Mouse (Mus musculus) B cell, adult 2 months (primary cell): ENCODE data around the gene Rnf121.

Experiments used
- DNase-seq, 2 experiments: peaks; one replicate each; pipeline ENCODE4 v3.0.0; 2022

Rnf121 gene

DNA sequence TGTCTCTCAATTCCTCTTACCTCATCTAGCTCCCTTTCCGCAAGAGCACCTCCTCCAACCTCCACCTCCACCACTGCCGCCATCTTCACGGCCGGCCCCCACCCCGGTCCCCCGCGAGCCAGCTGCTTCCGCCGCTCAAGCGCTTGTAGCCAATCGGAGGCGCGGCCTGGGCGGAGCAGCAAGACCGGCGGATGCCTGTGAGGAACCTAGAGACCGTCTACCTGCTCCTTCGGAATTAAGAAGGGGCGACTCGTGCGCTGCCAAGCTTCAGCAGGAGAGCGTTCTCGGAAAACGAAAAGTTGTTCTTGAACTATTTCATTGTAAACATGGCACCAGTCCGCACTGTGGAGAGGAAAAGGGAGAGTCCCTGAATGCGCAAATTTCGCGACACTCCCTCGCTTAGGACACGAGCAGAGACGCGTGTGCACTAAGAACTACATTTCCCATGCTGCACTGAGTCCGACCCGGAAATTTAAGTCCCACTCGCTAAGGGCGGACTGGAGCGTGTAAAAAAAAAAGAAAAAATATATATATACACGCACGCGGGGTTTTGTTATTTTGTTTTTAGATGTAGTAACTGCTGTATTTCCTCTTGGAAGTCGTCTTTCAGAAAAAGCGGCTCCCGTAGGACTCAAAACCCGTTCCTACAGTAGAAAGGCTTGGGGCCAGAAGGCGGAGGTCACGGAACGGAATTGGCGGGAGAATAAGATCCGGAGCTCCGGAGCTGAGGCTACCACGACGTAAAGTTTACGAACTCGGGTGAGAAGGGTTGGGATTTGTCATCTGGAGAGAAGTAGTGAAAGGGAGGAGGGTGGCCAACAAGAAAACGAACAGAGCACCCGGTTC, at the start of gene Rnf121, which contains the start of the genes Xndc1 and Xntrpc:
Rnf121 (minus strand) TSS at position 424 of the 846 bp plus-strand sequence.
Xndc1 (plus strand) TSS at position 466 of the 846 bp plus-strand sequence.
Xntrpc (plus strand) TSS at position 668 of the 846 bp plus-strand sequence.
- peak; percentile 92 to 93 for DNase-seq

DNA sequence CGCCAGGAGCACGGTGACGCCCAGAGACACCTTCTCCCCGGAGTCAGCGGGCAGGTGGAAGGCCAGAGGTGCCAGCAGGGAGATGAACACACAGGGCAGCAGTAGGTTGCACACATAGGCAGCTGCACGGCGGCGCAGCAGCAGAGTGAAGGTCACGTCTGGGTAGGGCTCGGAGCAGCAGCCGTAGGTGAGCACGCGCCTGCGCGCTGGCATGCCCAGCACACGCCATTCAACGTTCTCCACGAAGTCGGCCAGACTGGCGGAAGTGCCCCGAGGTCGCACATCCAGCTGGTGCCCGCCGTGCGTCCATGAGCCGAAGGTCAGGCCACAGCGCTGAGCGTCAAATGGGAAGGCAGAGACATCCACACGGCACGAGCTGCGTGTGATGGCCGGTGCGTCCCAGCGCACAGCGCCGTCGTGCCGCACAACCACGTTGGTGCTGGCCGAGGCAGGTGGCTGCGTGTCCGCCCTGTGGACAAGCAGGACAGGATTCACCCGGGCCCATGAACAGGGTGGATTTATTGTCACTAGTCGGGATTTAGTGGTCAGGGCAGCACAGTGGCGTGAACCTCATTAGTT, 48.0 kb upstream of the Rnf121 start:
- no peak for DNase-seq

DNA sequence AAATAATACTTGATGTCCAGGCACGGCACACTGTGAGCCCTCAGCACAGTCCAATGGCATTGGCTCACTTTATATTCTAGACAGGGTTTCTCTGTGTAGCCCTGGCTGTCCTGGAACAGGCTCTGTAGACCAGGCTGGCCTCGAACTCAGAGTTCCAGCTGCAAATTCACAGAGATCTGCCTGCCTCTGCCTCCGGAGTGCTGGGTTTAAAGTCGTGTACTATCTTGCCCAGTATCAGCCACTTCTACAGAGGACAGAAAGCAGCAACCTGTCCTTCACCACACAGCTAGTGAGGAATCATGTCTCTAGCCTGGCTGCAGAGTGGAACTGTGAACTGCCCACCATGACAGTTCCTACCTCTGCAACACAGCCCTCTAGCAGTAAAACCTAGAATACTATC, 44.5 kb upstream of the Rnf121 start:
- DNase-seq = no peak

DNA sequence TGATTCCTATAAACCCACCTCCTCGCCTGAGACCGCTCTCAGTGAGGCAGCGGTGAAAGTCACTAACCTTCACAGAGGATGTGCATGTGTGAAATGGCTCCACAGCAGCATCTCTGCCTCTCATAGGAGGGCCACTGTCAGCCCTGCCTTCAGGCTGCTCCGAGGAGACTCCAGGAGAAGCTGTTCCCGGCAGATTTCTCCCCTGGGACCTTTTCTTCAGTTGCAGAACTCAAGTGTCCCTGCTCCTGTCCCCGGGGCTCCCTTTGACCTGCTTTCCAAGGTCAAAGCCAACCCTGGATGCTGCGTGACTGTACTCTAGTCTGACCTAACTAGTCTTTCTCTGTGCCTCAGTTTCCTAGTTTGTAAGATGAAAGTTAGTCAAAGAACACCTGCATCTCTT, 43.9 kb upstream of the Rnf121 start, which contains the start of gene Art5:
Art5 (minus strand) TSS at position 319 of the 400 bp plus-strand sequence.
- no peak for DNase-seq

DNA sequence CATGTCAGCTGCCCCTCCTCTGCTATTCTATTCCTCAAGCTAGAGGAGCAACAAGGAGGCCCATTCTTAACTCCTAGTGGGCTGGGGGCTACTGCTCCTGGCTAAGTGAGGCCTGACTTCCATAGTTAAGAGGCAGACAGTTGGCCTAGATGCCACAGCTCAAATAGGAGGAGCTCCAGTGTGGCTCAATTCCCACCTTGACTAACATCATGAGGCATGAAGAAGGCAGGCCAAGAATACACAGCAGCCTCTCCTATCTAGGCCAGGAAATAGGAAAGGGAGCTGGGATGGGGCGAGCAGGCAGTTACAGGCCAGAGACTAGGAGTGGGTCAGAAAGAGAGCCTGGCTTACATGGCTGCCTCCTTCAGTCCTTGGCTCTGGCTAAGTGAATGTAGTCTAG, 42.9 kb upstream of the Rnf121 start:
- no peak for DNase-seq

DNA sequence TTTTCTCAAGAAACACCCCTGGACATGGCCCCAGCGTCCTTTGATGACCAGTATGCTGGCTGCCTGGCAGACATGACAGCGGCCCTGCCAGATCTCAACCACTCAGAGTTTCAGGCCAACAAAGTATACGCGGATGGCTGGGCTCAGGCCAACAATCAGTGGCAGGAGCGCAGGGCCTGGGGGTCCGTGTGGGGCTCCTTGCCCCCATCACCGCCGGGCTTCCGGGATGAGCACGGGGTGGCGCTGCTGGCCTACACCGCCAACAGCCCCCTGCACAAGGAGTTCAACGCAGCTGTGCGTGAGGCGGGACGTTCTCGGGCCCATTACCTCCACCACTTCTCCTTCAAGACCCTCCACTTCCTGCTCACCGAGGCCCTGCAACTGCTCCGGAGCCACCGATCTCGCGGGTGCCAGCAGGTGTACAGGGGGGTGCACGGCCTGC, 41.5 kb upstream of the Rnf121 start:
- peak; percentile 5 to 13 for DNase-seq

DNA sequence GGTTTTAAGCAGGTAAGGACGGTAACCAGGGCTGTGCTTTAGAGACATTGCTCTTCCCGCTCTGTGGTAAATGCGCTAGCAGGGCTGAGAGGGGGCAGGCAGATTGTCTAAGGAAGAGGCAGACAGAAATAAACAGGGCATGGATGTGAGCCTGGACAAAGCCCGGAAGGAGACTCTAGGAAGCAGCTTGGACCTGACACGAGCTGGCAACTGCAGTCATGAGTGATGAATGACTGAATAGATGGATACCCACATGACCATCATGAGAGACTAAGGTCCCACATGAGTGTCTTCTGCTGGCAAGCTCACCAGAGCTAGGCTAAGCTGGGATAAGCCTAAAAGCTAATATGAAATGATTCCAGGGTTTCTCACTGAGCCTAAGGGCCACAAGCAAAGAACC, 38.9 kb upstream of the Rnf121 start:
- DNase-seq = no peak

DNA sequence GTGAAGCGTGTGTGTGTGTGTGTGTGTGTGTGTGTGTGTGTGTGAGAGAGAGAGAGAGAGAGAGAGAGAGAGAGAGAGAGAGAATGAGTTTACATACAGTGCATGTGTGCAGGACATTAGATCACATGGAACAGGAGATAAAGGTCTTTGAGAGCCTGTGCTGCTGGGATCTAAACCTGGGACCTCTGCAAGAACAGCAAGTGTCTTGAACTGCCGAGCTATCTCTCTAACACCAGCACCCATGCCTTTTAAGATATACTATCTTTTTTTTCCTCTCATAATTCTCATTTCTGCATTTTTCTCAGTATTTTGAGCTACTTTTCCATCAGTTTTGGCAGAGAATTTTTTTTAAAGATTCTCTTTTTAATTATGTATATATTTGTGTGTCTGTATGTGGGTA, 38.3 kb upstream of the Rnf121 start:
- no peak for DNase-seq

DNA sequence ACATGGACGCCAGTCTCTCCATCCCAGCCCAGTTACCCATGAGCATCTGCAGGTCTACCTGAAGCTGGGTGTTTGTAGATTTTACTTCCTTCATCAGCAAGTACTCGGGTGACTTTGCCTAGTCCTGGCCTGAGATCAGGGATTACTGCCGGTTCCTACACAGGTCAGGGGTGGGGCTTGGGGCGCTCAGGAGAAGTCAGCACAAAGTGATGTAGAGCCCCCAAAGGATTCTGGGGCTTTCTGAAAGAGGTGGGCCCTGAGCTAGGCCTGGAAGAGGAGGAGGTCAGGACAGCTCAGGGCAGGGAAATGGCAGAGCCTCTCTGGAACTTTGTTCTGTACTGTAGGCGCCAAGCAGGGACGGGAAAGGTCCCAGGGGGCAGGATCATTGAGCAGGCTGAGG, 37.4 kb upstream of the Rnf121 start:
- DNase-seq = no peak

DNA sequence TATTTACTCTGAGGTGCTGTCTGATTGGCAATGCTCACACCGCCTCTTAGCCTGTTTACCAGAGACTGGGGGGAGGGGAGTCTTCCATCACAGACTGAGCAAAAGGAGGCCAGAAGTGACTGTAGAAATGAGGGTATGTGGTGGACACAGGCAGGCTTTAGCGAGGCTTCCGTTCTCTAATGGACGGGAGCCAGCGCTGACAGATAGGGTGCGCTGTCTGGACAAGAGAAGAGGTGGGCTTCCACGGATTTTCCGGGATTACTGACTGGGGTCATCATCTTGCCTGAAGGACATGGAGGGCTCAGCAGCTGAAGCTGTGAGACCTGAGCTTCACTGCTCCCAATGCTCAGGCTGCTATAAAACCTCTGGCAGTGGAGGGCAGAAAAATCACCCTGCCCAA, 37.0 kb upstream of the Rnf121 start:
- no peak for DNase-seq

DNA sequence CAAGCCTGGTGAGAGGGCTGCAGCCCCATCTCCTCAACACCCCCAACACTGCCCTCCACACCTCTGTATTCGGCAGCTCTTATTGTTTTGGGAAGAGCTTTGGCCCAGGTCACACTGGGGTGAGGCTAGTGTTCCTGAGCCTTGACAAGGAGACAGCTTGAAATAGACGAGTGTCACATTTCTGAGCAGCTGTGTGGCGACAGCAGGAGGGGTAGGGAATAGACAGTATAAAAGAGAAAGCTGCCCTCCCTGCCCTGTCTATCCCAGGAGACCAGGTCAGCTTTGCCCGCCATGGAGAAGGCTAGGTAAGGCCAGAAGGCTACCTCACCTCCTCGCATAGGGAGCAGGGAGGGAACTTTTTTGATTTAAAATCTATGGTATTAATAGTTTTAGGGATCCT, 36.2 kb upstream of the Rnf121 start, which contains the start of gene Art1:
Art1 (plus strand) TSS at position 257 of the 400 bp plus-strand sequence.
- no peak for DNase-seq

DNA sequence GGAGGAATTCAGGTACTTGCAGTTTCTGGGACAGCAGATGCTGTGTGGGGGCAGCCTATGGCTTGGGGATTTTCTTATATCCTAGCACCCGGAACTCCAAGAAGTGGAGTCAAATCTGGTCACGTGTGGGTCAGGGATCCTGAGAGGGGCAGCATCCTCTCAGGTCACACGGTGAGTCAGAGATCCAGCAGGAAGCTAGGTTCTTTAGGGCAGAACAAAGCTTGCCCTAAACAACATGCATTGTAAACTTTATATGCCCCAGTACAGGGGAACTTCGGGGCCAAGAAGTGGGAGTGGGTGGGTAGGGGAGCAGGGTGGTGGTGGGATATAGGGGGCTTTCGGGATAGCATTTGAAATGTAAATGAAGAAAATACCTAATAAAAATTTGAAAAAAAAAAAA, 35.6 kb upstream of the Rnf121 start:
- no peak for DNase-seq

DNA sequence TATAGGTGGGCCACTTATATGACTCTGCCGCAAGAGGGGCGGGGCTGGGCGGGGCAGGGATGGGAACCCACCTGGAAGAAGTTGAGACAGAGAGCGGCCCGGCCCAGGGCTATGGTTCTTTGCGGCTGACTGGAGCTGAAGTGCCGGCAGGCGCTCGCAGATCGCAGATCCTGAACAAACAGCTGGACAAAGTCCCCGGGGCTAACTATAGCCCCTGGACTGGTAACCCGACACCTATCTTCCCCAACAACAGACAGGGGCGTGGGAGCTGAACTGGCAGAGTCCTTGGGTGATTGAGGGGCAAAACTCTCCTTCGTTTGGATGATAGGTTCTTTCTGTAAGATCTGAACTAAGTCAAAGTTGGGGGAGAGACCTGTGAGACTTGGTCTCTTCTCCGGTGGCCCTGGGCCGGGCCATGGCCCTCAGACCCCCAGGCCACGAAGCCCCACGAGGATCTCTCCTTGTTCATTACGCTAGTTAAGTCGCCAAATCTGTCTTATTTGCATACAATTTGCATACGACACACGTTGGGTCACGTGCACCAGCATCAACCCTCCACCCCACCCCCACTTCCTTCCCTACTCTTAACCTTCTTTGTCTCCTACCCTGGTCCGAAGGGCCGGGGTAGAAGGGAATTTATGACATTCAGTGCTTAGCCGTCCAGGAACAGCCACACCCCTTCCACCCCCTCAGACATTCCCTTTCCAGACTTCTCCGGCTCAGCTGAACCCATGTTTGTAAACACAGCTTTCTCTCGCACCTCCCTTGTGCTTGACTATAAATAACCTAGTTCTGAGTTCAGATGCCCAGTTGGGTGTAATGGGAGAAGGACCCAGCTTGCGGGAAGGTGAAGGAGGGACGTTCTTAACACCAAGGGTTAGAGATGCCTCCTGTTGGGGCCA, 34.7 kb upstream of the Rnf121 start:
- DNase-seq = peak; percentile 75 to 80

DNA sequence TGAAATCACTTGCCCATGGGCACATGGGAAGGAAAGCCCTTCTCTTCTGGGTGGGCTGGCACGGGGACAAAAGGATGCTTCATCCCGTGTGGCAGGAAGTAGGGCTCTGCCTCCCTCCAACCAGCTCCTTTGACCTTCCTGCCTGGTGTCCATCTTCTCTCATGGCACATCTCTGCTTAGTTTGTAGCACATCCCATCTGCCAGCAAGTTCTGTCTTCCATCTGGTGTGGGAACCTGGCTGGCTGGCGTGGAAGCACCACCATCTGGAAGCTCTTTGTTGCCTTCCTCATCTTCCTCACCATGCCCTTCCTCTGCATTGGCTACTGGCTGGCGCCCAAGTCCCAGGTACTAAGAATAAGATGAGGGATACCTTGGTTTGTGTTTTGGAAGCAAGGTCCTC, 22.1 kb upstream of the Rnf121 start:
- DNase-seq = no peak

DNA sequence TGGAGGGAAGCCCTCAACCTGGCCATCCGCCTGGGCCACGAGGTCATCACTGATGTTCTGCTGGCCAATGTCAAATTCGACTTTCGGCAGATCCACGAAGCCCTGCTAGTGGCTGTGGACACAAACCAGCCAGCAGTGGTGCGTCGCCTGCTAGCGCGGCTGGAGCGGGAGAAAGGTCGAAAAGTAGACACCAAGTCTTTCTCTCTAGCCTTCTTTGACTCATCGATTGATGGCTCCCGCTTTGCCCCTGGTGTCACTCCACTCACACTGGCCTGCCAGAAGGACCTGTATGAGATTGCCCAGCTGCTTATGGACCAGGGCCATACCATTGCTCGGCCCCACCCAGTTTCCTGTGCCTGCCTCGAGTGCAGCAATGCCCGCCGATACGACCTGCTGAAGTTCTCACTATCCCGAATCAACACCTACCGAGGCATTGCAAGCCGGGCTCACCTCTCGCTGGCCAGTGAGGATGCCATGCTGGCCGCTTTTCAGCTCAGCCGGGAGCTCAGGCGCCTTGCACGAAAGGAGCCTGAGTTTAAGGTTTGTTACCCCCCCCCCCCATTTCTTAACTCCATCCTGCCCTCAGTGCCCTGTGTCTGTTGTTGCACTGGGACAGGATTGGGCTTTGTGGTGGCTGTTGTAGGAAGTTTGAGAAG, 18.9 kb upstream of the Rnf121 start:
- DNase-seq = no peak

DNA sequence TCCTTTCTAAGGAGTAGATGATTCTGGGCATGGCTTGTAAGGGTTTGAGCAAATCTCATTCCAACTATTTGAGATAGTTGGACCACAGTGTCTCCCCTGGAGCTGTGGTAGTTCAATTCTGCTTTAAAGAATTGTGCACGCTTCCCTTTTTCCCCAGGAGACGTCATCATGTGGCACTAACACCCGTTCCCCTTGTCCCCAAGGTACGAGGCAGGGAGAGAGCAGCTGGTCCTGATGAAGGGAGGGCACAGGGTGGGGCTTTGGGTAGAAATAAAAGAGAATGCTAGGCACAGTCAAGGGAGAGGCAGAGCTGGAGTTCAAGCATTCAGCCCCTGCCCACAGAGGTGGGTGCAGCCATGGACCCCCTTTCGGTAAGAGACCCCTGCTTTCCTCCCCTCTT, 17.5 kb upstream of the Rnf121 start, which contains the start of gene Trpc2:
Trpc2 (plus strand) TSS at position 301 of the 400 bp plus-strand sequence.
- no peak for DNase-seq

DNA sequence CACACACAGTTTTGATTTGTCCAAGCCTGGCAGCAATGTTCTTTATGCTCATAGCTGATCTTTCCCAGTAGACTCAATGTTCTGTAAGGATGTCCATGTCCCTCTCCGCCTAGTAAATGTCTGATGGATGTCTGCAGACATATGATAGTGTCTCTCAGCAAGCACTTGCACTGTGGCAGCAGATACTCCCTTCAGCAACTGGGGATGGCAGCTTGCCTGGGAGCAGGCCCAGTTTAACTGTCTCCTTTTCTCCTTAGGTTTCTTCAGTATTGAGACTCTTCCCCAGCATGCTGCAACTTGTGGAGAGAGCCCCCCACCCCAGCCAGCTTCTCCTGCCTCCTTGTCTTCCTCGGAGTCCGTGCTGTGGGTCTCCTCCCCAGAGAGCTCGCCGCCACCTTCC, 16.5 kb upstream of the Rnf121 start:
- no peak for DNase-seq

DNA sequence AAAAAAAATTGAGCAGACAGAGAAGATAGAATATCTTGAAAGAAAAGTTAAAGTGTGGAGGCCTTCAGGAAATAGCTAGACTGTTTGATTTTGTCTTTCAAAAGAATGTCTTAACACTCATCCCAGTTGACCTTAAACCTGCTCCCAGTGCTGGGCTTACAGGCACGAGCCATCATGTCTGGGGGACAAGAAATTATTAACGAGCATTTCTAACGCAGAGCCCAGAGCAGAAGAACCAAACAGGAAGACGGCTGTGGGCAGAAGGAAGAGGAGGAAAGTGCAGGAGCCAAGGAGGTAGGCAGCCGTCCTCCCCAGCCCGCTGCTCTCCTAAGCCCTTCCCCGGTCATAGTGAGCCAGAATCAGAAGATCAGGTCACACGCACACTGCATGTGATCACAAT, 15.0 kb upstream of the Rnf121 start:
- DNase-seq = no peak

DNA sequence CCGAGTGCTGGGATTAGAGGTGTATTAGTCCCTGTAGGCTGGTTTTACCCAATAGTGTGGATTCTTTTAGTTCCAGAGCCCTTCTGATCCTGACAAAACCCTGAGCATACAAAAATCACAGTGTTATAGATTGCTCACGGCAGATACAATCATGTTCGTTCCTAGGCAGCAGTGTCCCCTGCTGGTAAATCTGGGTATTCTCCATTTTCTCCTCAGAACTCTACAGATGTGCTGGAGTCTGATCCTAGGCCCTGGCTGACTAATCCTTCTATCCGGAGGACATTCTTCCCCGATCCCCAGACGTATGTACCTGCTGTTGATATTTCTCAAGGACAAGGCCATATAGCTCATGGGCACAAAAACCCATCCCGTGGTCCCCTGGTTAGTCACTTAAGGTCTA, 13.2 kb upstream of the Rnf121 start:
- peak; percentile 40 to 41 for DNase-seq

DNA sequence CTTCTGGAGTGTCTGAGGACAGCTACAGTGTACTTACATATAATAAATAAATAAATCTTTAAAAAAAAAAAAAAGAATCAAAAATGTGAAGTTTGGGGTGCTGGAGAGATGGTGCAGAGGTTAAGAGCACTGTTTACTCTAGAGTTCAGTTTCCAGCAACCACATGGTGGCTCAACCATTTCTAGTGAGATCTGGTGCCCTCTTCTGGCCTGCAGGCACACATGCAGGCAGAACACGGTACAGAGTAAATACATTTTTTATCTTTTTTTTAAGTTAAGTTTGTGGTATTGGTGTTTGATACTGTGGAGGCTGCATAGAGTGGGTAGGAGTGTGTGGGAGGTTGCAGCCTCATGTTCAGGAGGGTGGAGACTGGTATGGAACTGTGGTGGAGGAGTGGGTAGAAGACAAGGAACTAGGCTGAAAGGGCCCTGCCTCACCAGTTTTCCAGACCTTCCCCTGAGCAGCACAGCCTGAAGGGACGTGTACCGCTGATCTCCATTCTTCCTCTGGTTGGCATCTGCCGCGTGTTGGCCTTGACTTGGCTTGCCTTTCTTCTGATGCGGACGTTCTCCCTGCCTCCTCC, 11.5 kb upstream of the Rnf121 start:
- DNase-seq = peak; percentile 61 to 63

DNA sequence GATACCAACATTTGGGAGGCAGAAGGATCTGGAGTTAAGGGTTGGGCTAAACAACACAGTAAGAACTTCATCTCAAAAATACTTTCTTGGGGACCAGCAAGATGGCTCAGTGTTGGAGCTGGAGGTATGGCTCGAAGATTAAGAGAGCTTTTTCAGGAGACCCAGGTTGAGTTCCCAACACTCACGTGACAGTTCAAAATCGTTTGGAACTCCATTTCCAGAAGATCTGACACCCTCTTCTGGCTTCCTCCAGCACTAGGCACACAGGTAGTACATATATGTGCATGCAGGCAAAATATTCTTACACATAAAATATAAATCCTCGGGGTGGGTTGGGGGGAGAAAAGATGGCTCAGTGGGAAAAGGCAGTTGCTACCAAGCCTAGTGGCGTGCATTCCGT, 1.1 kb upstream of the Rnf121 start:
- no peak for DNase-seq

DNA sequence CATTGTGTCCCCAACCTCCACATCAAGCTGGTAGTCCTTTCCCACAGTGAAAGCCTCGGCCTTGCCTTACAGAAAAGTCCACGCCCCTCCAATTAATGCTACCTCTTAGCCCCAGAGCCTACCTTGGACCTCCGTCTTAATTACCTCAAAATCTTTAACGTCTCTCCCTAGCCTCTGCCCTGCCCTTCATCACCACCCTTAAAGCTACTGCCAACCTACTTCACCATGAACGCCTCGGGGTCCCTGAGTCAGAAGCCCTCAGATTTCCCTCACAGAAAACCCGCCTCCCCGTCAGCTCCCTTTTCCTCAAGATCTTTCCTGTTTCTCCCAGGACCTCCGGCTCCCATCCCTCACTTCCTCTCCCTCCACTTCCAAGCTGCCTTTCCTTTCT, 619 bp downstream of the Rnf121 start:
- DNase-seq = no peak
